Mouse (Mus musculus) heart, adult 8-10 months (tissue): Measurements from ENCODE around the gene Strn. TPM values are rescaled to one million over a fixed set of nuclear protein-coding genes. Genes with fewer than 3 reads are reported as not detected.

Experiments
- DNase-seq: peaks from one replicate; pipeline ENCODE4 v3.0.0; 2022; ENCODE audit warnings: low spot score
- total RNA-seq, 4 experiments: library from RNA; stranded (reverse); gene quantifications; 2 replicates each; pipeline ENCODE4 v1.2.4; 2022

The Strn gene
- total RNA-seq, 4 experiments from 2014 or later = 20.0 to 25.9 (median 24.3) TPM

GRCm38 (mm10) chr17:78710258-78710657 is 26.7 kb downstream of the Strn start:
- DNase-seq = no peak

DNA sequence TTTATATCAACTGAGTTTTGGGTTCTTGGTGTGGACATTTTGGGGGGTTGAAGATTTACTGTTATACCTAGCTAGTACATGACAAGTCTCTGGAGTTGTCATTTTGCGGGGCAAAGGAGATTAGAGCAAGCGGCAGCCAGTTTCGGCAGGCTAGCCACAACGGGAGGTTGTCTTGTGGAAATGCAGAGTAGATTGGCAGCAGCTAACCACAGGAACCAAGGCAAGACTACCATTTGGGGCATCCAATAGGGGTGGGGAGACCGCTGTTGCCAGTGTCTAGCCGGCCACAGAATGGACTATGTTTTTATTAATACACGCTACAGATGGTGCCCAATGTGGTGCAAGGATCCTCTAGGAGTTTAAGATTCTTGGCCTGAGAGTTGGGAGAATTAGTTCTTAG is 28.6 kb downstream of the Strn start:
- no peak for DNase-seq

DNA sequence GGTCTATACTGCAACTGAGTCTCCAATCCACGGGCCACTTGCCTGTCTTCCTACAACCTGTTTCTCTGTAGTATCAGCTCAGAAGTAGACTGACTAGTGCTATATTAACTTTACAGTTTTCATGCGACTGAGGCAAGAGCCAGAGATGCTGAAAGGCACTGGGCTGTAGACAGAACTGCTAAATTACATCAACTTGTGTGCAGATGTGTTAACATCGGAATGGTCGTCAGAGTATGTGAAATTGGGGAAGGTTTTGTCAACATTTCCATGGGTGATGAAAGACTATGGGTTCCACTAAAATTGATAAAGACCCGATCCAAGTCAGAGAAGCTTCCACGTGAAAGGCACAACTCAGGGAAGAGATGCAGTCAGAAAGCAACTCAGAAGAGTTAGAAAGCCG is 34.0 kb downstream of the Strn start:
- no peak for DNase-seq

GRCm38 (mm10) chr17:78698965-78699364 is 38.0 kb downstream of the Strn start:
- DNase-seq = no peak

GRCm38 (mm10) chr17:78697462-78697861 is 39.5 kb downstream of the Strn start:
- no peak for DNase-seq

DNA sequence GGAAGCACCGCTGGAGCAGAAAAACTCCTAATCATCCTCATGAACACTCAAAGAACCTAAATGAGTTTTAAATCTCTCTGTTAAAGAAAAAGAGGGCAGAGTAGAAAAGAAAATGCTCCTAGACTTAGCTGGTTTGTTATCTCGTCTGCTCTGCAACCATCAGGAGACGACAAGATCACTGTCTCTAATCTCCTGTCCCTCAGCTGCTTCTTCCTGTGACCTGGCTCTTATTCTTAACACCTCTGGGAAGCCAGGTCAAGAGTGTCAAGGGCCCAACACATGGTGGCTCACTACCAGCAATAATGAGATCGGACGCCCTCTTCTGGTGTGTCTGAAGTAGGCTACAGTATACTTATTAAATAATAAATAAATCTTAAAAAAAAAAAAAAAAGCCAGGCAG is 40.1 kb downstream of the Strn start:
- DNase-seq = no peak

GRCm38 (mm10) chr17:78689231-78689630 is 47.8 kb downstream of the Strn start:
- DNase-seq = peak; percentile 21

DNA sequence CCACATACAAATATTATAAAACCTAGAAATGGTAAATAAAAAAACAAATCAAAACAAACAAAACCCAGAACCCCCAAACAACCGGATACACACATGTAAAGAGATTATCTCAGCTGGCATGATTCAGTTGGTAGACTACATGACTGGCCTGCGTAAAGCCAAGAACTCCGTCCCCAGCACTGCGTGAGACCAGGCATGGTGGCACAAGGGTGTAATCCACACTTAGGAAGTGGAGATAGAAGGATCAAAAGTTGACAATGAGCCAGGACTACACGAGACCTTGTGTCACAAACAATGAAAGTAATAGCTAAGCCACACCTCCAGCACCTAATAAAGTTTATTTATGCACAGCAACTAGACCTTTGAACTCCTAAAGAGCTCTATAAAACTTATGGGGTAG is 49.0 kb downstream of the Strn start:
- no peak for DNase-seq

DNA sequence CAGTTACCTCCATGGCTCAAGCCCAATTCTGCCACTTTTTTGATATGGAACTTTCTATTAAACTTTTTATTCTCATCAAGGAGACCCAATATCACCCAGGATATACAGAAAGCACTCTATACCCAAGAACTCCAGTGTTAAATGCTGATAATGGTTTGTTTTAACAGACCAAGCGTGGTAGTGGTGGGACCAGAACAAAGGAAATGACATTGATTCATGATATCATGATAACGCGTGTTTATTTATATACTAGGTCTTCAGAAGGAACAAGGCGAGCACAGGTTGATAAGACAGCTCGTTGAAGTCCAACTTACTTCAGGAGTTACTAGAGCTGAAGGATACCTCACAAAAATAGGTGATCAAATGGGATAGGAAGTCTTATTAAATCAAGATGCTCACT is 52.0 kb downstream of the Strn start:
- DNase-seq = no peak

DNA sequence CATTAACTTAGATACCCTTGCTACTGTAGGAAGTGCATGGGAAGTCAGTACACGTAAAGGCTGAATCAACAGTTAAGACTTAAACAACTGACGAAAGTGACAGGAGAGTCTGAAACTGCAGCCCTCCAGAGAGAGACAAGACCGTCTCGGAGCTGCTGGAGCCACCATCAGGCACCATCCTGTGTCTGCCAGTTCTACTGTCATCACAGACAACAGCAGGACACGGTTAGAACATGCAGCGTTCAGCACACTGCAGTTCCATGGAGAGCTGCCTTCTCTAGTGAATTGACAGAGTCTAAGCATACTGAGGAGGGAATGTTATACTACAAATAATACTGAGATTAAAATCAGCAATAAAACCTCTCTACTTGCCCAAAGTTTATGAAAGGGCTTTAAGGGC is 54.6 kb downstream of the Strn start:
- DNase-seq = no peak

GRCm38 (mm10) chr17:78679503-78679902 is 57.5 kb downstream of the Strn start:
- no peak for DNase-seq

DNA sequence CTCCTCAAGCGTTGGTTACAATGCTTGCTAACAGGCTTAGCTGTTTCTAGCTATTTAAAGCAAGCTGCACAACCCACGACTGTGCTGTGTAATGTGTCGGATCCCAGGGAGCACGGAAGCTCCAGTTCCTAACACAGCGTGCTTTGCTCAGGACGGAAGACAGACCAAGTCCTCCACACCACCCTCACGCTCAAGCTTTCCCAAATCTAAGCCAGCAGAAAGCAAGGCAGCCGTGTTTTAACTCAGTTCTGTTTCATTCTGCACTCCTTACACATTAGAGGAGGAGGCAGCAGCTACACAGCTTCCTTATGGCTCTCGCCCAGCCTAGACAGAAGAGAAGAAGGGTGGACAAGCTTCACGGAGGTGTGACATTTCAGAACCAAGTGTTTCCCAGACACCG is 60.2 kb downstream of the Strn start:
- DNase-seq = no peak

DNA sequence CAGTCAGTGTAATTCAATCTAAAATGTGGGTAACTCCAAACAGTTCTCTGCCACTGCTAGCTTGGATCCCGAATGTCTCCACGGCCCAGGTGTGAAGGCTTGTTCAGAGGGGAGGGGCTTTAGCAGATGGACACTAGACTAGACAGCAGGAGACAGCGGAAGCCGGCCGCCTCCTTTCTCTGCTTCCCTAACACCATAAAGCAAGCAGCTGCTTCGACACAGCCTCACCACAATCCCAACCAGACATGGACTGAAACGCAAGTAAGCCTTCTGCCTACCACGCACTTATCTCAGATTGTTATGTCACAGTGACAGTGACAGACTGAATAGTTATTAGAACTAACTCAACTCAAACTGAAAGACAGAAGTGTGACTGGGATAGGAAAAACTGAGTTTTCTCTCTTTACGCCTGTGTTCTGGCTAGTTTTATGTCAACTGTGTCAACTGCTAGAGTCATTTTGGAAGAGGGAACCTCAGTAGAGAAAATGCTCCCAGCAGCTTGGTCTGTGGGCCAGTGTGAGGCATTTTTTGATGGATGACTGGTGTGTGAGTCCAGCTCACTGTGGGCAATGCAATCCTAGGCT is 71.9 kb downstream of the Strn start:
- no peak for DNase-seq

GRCm38 (mm10) chr17:78654841-78655240 is 82.2 kb downstream of the Strn start:
- no peak for DNase-seq

DNA sequence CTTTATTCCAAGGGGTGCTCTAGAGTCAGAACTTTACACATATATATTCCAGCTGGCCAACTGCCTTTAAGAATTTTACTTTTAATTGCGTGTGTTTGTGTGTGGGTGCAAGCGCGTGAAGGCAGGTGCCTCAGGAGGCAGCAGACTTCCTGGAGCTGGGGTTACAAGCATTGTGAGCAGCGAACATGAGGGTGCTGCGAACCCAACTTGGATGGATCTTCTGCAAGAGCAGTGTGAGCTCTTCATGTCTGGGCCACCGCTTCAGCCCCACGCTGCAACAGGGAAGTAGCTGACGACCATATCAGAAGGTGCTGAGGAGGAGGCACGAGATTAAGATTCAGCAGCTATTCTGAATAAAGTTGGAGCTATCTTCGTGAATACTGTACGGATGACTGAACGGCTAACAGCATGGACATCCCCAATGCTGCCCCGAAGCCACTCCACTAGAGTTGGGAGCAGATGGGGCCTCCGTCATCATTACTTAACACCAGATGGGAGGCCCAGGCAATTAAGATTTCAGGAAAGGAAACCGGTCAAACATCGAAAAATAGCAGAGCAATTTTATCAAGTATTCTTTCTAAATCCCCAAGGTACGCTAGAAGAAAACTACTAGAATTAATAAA is 93.0 kb downstream of the Strn start:
- DNase-seq = no peak

DNA sequence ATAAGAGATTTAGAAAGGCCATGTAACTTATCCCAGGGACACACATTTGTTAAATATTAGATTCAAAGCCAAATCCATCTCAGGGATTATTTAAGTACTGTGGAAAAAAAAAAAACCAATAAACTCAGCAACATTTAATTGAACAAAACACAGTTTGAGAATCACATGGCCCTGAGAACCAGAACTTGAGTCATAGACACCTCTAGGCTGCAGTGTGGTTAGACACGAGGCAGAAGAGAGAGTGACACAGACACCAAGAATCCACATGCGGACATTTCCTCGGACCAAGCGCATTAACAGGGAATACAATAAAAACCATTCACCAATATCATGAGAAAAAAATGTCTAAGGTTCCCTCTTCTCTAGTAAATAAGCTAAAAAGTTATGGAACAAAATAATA is 94.7 kb downstream of the Strn start:
- DNase-seq = no peak

DNA sequence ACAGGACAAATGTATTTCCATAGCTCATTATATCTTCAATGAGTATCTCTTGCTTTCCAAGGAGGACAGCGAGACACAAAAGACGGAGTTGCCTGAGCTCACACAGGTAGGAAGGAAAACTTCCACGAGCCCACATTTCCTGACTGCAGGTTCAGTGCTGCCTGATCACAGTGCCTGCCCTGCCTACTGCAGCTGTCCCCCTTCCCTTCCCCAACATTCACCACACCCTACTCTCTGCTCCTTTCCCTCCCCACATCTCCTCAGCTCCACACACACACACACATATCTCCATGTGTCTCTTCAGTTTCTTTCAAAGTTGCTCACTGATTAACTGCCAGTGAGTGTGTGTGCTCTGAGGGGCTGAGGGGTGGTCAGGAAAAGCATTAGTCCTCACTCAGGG is 96.6 kb downstream of the Strn start:
- no peak for DNase-seq

DNA sequence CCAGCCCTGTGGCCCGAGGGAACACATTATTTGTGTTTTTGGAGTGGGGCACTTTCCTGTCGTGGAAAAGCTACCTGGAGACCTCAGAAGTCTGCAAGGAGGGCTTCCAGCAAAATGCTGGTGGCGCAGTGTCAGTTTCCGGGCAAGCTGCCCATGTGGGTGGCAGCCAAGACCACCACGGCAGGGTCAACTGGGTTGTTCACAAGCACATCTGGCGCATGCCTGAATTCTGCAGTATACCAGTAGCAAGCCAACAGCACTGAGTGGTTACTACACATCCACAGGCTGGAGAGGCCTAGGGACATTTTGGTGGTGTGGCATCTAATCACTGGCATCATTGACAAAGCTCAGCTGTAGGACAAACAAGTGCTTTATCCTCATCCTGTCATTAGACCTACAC is 97.9 kb downstream of the Strn start:
- DNase-seq = no peak

- no peak for DNase-seq
These were observed 99.9 kb downstream of the Strn start for GRCm38 (mm10) chr17:78637140-78637539.

DNA sequence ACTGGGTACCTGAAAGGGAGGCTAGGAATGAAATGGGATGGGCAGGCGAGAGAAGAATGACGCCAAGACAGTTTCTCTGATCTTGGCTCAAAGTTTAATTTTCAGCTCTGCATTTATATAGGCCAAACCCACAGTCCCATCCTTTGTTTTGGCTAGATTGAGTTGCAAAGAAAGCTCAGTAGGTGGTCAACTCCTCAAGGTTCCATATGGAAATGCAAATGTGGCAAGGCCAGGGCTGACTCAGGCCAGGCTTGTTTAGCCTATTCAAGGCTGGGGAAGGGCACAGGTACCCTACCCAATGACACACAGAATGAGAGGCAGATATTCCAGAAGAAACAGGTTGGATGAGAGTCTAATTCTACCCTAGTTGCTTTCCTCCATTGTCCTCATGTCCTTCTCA is 101.4 kb downstream of the Strn start:
- no peak for DNase-seq

DNA sequence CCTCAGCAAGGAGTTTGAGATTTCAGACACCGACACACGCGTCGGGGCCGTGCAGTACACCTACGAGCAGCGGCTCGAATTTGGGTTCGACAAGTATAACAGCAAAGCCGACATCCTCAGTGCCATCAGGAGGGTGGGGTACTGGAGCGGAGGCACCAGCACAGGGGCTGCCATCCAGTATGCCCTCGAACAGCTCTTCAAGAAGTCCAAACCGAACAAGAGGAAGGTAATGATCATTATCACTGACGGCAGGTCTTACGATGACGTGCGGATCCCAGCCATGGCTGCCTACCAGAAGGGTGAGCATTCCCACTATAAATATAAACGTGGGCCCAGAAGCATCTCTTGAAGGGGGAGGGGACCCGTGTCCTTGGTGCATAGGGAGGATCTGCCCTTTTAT is 112.1 kb downstream of the Strn start:
- no peak for DNase-seq

DNA sequence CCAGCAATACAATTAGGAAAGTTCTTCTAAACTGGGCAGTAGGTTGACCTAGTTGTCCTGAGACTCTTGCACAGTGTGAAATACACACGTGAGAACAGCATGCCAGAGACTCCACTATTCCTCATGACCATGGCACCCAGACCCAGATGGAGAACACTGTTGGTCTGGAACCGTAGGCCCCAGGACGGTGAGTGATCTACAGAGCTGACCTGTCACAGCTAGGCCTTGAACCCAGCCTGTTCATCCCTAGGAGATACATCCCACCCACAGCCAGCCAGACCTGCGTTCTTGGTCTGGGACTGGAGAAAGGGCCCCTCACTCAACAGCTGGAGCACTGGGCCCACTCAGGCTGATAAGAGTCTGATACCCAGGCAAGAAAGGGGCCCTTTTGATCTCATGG is 115.1 kb downstream of the Strn start:
- DNase-seq = no peak

- no peak for DNase-seq
These were observed 116.3 kb downstream of the Strn start for GRCm38 (mm10) chr17:78620740-78621139.

- no peak for DNase-seq
These were observed 117.0 kb downstream of the Strn start for GRCm38 (mm10) chr17:78619981-78620380.
